Mouse (Mus musculus) gastrocnemius, postnatal 10 days (tissue): ENCODE results near the gene Car9. TPM values are rescaled to one million over a fixed set of nuclear protein-coding genes. Genes with fewer than 3 reads are reported as not detected.
"Not testable (repeated sequence)": the region's sequence is repeated elsewhere in the genome, so short reads cannot be mapped to it uniquely, and the experiment has no call there.

ENCODE experiments used
- DNase-seq: peaks from one replicate; pipeline ENCODE4 v3.0.0; 2021; ENCODE audit warnings: mixed read lengths
- long read RNA-seq, 2 experiments: library from polyadenylated mRNA; stranded (forward); transcript quantifications; one replicate each; pipeline ENCODE4 v2.0.0; 2021
- total RNA-seq, 2 experiments: library from RNA; stranded (reverse); gene quantifications; 2 replicates each; pipeline ENCODE4 v1.2.3; 2021

Car9 gene
- 1 to 10 TPM; 2.8 TPM for total RNA-seq
- long read RNA-seq, experiment 1, partial matches to known transcripts, result 0 of 2 reads
- long read RNA-seq, experiment 1, other reads (novel, unspliced or antisense), result 1 of 2 reads
- long read RNA-seq, experiment 2, partial matches to known transcripts, result 0 of 3 reads
- long read RNA-seq, experiment 2, other reads (novel, unspliced or antisense), result 0 of 3 reads

GRCm38 (mm10) chr4:43506536-43507185 lies at the start of gene Car9:
TSS of gene Car9 (plus strand) at chr4:43506966.
- no peak for DNase-seq

GRCm38 (mm10) chr4:43457124-43457523 lies 49.6 kb upstream of the Car9 start:
- DNase-seq, result no peak

GRCm38 (mm10) chr4:43463102-43463501 lies 43.7 kb upstream of the Car9 start:
- DNase-seq, result no peak

GRCm38 (mm10) chr4:43465935-43466334 lies 40.8 kb upstream of the Car9 start:
- DNase-seq, result no peak

- DNase-seq, result no peak
Observed at GRCm38 (mm10) chr4:43466872-43467271, 39.9 kb upstream of the Car9 start.

- no peak for DNase-seq
Observed at GRCm38 (mm10) chr4:43470301-43470700, 36.5 kb upstream of the Car9 start.

GRCm38 (mm10) chr4:43473636-43474035 lies 33.1 kb upstream of the Car9 start:
- no peak for DNase-seq

DNA sequence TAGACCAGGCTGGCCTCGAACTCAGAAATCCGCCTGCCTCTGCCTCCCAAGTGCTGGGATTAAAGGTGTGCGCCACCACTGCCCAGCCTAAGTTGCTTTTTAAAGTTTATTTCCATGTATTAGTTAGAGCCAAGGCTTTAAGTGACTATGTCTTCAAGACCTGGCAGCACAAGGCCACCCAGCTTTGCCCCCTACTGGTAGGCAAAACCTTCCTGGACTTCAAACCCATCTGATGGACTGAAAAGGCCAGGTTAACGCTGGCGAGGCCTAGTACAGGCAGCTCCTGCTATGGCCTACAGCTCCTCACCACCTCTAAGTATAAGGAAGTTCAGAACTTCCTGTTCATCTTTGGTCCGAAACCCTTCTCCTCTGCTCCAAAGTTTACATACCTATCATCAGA lies 30.2 kb upstream of the Car9 start:
- DNase-seq, result no peak

DNA sequence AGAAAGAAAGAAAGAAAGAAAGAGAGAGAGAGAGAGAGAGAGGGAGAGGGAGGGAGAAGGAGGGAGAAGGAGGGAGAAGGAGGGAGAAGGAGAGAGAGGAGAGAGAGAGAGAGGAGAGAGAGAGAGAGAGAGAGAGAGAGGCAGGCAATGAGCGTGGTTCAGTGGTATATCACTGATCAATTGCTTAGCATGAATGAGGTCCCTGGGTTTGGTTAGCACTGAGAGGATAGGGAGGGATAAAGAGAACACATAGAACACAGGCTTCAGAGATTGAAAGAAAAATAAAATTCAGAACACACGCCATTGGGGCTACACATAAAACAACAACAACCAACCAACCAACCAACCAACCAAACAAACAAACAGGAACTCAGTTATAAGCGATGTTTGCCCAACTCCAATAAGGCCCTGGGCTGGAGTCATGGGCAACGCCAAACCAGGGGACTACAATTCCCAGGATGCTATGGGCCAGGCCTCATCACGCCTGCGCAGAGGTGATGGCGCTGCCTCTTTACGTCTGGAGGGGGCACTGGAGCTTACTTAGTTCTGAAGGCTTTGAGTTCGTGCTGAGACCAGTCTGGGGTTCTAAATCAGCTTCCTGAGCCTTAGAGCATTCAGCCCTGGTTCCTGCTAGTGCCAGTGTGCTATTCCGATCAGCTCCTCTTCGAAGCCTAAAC lies 28.8 kb upstream of the Car9 start:
- DNase-seq, result peak; percentile 83

DNA sequence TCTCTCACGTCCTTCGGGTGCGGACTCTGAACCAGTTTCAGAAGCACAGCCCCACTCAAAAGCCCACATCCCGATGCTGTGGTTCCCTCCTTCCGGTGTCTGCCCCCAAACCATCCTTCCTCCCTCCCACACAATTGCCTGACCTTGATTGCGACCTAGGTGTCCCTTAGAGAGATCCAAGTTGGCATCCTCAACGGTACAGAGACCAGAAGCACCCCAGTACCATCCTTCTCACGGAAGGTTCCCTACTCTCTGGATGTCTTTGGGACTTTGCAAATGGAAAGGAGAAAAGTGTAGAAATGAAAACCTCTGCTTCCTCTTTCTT lies 28.3 kb upstream of the Car9 start:
- no peak for DNase-seq

DNA sequence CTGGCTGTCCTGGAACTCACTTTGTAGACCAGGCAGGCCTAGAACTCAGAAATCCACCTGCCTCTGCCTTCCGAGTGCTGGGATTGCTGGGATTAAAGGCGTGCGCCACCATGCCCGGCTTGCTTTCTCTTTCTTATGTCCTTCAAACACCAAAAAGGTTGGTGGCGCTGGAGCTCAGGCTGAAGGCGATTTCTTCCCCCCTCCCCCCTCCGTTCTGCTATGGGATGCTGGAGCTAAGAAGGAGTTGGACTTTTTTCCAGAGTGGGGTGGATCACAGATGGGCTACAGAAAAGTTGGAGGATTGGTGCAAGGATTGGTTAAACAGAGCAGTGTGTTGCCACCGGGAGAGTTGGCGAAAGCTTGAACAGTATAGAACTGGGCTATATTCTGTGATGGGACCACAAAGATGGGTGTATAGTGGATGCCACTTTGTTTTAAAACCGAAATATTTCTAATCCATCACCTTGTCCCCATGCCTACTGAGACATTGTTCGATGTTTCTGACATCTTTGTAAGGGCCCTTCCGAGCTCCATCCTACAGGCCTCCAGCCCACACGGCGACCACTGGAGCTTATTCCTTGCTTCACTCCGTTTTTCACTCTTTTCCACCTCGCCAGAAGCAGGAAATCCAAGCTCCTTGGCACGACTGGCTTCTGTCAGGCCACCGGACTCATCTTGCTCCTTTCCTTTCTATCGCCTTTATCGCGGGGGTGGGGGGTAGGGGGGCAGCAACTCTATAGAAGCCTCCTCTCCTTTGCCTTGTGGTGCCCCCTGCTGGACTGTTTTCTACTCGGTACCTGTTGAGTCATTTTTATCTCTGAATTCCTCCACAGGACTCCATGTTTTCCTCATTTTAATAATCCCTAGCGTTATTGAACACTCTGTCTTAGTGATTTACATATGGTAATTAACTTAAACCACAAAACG lies 27.6 kb upstream of the Car9 start:
- DNase-seq, result peak; percentile 84

DNA sequence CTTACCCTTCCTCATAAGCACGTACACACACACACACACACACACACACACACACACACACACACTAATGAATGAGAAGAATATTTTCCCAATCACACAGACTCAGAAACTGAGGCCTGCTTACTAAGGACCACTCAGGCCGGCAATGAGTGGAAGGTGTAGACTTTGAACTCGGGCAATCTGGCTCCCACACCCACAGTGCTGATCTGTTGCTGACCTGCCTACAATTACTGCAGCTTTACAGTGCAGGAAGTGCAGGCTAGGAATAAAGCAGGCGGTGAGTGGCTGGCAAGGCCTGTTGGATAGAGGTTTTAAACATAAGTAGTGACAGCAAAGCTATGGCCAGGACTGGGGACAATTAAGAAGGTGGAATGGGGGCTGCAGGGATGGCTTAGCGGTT lies 25.8 kb upstream of the Car9 start:
- no peak for DNase-seq

- DNase-seq, result no peak
Observed at GRCm38 (mm10) chr4:43481894-43482456, 24.8 kb upstream of the Car9 start.

GRCm38 (mm10) chr4:43482591-43482990 lies 24.2 kb upstream of the Car9 start:
- DNase-seq, result peak; percentile 27

DNA sequence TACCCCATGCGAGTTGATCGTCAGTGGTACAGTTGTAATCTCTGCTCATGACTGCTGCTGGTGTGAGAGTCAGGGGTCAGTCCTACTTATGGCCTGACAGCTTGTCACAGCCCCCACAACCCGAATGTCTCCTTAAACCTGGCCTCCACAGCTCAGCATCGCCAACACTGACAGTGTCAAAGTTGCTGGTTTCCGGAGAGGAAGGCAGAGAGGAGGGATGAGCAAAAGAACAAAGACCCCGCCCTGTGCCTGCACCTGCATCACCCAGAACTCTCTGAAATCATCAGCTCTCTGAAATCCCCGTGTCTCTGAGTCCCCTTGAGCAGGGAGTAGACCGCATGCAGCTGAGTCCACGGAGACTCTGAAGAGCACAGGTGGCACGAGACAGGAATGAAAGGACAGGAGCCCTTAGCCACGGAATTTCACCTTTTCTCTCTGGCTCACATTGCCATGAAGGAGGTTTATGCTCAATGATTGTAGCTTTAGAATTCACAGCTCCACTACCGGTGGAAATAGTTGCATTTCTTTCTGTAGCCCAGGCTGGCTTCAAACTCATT lies 23.2 kb upstream of the Car9 start, which contains the start of gene Sit1:
Gene Sit1, minus strand, starts transcription at position 200 of the 557 bp plus-strand sequence.
- no peak for DNase-seq

DNA sequence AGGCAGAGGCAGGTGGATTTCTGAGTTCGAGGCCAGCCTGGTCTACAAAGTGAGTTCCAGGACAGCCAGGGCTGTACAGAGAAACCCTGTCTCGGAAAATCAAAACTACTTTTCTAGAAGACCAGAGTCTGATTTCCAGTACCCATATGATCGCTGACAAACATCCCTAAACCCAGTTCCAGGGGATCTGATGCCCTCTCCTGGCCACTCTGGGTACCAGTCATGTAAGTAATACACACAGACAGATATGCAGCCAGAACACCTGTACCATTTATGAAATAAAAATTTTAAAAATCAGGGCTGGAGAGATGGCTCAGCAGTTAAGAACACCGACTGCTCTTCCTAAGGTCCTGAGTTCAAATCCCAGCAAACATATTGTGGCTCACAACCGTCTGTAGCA lies 21.1 kb upstream of the Car9 start:
- not testable (repeated sequence) for DNase-seq

DNA sequence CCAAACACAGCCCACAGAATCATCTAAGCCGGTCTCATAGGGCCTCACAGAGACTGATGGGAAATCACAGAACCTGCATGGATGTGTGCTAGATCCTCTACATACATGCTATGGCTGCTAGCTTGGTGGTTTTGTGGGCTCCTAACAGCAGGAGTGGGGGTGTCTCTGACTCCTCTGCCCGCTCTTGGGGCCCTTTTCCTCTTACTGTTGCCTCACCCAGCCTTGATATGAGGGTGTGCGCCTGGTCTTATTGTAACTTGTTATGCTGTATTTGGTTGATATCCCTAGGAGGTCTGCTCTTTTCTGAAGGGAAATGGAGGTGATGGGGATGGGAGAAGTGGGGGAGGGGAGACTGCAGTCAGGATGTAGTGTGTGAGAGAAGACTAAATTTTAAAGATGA lies 17.2 kb upstream of the Car9 start:
- no peak for DNase-seq

- DNase-seq, result no peak
Observed at GRCm38 (mm10) chr4:43490801-43491200, 16.0 kb upstream of the Car9 start.

DNA sequence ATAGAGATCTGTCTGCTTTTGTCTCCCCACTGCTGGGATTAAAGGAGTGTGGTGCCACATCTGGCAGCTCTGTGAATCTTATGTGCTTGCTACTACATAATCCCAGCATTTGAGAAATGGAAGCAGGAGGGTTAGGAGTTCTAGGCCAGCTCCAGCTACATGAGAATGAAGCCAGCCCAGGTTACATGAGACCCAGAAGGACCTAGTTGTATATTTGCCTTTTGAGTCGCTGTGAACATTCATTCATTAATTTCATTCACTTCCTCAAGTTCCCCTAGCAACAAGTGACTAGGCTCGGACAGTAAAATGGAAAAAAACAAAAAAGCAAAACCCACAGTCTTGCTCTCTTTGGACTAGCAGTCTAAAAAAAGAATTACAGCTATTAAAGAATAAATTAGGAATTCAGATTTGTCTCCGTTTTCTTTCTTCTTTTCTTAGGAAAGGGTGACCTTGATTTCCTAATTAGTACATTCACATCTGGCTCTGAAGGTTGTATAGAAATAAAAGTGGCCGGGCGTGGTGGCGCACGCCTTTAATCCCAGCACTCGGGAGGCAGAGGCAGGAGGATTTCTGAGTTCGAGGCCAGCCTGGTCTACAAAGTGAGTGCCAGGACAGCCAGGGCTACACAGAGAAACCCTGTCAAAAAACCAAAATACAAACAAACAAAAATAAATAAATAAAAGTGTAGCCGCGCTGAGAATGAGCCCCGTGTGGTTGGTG lies 14.5 kb upstream of the Car9 start:
- DNase-seq, result no peak

GRCm38 (mm10) chr4:43492821-43493185 lies 14.0 kb upstream of the Car9 start, which contains the start of gene Ccdc107:
TSS of gene Ccdc107 (plus strand) at chr4:43492900.
- DNase-seq, result peak; percentile 76

DNA sequence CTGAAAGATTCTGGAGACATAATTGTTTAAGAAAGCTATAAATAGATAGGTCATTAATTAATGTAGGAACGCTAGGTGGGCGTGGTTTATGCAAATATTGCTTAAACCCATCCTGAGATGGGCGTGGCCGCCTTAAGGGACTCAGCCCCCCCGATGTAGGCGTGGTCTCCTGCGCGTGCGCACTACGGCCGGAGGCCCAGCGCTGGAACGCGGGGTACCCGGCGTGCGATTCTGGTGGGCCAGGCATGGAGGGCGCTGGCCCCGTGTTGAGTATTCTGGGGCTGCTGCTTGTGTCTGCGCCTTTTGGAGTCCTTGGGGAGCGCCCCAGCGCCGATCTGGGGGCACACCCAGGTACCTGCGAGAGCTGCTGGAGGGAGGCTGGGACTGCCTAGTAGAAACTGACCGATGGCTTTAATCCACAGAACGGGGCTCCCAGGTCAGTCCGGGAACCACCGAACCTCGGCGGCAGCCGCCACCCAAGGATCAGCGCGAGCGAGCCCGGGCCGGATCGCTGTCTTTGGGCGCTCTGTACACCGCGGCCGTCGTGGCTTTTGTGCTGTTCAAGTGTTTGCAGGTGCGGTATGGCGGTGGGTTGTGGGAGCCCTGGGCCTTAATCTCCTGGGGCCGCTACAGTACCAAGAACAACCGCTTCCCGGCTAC lies 13.4 kb upstream of the Car9 start:
- DNase-seq, result peak; percentile 97
